Mouse (Mus musculus) cerebellum, postnatal 4 days (tissue): ENCODE data around the gene Atf2.

Source experiments
- DNase-seq, 2 experiments: peaks; one replicate each; pipeline ENCODE4 v3.0.0; 2022; ENCODE audit warnings: low spot score in 2 of 2, mixed read lengths in 1 of 2

Gene Atf2

DNA sequence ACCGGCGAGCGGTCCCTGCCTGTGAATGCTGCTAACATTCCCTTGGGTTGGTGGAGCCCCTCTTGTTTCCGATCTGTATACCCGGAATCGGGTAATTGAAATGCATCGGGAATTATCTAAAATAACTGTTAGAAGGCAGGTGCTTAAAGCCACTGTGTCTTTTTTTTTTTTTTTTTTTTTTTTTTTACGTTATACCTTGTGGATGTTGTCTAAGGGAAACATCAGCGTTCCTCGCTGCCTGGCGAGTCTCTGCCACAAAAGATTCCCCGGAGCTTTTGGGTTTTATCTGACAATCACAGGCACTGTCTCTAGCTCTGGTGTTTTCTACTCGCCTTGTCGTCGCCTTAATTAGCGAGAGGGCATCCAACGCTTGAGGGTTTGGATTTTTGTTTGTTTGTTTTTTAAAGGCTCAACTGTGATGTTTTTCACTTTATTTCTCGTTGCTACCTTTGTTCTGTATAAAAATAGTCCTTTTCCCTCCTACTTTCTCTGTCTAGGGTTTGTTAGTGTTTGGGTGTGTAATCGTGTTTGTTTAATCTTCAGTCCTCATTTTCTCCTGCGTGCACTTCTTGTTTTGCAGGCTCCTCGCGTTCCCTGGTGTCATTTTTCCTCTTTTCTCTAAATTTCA lies 116.6 kb downstream of the Atf2 start:
- no peak for DNase-seq

DNA sequence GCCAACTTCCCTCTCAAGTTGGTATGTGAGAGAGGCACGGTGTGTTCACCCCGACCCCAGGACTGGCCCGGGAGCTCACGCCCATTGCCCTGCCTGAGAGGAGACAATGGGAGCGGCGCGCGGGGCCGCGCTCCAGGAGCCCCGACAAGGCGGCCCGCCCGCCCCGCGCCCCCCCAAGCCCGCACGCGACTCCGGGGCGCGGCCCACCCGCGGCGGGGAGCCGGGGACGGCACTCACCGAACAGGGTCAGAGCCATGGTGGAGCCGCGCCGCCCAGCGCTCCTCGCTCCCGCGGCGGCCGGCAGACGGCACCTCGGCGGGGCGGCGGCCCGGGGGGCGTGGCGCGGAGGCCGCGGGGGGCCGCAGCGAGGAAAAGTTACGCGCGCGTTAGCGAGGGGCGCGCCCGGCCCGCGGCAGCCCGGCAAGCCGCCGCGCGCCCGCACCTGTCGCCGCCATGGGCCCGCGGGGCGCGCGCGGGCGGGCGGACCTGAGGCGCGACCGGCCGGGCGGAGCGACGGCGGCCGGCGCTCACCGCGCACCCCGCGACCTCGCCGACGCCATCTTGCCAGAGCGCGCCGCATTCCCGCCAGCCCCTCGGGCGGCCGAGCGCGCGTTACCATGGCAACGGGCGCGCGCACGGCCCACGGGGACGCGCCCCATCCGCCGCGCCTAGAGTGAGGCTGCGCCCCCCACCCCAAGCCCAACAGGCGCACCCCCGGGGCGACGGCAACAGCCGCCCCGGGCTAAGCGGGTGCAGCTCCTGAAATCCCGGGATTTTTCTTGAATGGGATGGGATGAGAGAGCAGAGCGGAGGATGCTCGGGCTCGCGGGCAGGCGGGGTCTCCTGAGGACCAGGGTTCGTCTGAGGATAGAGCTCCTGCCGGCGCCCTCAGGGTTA lies 117.4 kb downstream of the Atf2 start, which contains the start of gene Chn1:
Chn1 (minus strand) TSS at position 561 of the 897 bp plus-strand sequence.
- peak; percentile 60 to 83 for DNase-seq

DNA sequence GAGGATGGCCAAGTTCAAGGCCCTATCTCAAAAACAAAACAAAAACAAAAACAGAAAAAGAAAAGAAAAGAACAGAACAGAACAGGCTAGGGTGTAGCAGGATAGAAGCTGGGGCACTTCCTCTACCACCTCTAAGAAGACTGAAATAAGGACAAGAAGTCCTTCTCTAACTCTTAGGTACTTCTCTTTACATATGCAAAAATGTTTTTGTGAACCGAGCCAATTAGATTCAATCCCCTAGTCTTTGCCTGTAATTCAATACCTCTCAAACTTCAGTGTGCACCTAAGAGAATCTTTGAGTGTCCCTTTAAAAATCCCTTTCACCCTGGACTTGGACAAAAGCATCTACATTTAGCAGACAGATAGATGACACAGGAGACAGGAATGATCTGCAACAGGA lies 119.5 kb downstream of the Atf2 start:
- DNase-seq = no peak

DNA sequence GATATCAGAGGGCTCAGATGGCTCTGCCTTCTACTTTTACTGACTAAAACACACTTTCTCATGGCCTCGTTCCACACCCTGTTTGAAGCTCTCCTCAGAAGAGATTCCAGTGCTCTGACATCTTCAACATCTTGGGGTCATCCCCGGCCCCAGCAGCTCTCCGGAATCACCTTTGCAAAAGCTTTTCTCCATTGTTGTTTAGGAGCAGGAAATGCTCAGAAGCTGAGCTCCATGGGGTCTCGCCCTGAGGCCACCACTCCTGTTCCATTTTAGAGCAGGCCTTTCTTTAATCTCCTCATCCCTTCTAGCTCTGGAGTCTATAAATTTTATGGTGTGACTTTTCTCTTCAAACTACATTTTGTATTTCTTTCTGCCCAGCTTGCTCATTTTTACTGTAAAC lies 123.8 kb downstream of the Atf2 start:
- no peak for DNase-seq
